Mouse (Mus musculus): Measurements from ENCODE around the gene Cd69. TPM values are rescaled to one million over a fixed set of nuclear protein-coding genes. Genes with fewer than 3 reads are reported as not detected.

Gene Cd69
- polyA plus RNA-seq, 1 experiment from 2014 or later: not detected

DNA sequence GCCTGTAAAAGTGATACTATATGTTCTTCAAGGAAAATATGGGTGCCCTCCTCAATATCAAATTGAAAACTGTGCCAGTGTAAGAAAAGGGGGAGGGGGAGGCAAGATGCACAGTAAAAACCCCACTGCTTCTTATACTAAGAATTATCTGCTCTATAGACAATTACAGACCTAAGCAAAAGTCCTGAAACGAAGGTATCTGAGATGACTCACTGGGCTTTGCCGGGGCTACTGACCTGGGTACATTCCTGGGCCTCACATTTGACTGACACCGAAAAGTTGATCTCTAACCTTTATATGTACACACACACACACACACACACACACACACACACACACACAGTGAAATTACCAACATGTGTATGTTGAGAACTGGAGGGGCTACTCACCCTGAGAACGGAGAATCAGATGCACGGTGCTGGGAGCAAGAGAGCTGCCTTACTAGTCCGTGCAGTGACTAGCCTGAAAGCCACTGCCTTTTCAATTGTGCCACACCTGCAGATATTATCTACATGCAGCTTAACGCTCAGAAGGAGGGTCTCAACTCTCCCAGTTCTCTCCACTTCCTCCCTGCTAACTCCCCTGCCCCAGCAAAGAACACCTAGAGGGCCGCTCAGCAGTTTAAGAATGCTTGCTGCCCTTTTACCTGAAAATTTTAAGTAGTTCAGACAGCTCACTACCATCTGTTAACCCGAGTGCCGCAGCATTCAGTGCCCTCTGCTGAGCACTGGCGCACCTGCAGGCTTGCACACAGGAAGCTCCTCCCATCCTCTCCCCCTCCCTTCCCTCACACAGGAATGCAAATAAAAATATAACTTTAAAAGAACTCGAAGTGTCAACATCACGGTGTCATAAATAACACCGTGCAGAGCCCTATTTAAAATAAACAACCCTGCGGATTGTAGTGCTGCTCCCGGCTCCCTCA, 37.6 kb downstream of the Cd69 start:
- DNase-seq (ENCODE audit: low spot score): peak; percentile 76
- Histone ChIP-seq H3K4me1 (replicated peaks; ENCODE audit: control insufficient read depth, insufficient read depth, low read length) (no peaks in the 10 kb centered on the region; the same call in 1 of the 2 replicates), H3K36me3 (replicated peaks; ENCODE audit: control insufficient read depth, insufficient read depth) (no peaks in the 10 kb centered on the region), H3K27ac (0 out of 2 replicates have a peak overlapping the region, but pooled peaks have one; percentile 12), H3K27me3 (ENCODE audit: control insufficient read depth, insufficient read depth, low read length) (no peaks in the 10 kb centered on the region), H3K4me3 (replicated peaks; ENCODE audit: low read length) (peak overlapping the region; percentile 44), H3K4me2 (replicated peaks) (peak overlapping the region; percentile 68), H3K9me3 (ENCODE audit: control insufficient read depth, low read length) (no peaks in the 10 kb centered on the region), H3K9ac (peak overlapping the region; percentile 53)
- ATAC-seq (ENCODE audit: low FRiP score): peak; percentile 95
- 28% methylated on average over 16 of the region's 16 CpGs for WGBS

DNA sequence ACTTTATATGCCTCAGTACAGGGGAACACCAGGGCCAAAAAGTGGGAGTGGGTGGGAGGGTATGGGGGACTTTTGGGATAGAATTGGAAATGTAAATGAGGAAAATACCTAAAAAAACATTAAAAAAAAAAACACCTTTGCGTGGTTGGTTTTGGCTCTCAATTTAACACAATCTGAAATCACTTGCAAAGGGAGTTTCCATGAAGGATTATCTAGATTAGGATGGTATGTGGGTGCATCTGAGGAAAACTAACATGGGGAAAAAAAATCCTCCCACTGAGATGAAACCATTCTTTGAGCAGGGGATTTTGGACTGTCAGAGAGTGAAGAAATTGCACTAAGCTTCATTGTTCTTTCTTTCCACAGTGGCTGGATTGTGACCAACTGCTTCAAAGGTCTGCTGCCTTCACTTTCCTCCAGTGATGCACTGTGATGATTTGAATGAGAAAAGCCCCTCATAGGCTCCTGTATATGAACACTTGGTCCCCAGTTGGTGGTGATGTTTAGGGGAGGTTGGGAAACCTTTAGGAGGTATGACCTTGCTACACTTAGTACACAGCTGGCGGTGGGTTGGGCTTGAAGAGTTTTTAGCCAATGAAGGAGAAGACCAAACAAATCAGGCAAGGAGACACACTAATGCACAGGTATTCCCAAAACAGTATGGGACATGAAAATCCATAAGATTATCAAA, 38.4 kb downstream of the Cd69 start:
- ATAC-seq (ENCODE audit: low FRiP score) (no peak), DNase-seq (ENCODE audit: low spot score) (no peak)
- Histone ChIP-seq H3K4me1 (replicated peaks; ENCODE audit: control insufficient read depth, insufficient read depth, low read length) (no peaks in the 10 kb centered on the region; the same call in 1 of the 2 replicates), H3K4me2 (replicated peaks) (no peak overlapping the region), H3K4me3 (replicated peaks; ENCODE audit: low read length) (no peak overlapping the region), H3K27me3 (ENCODE audit: control insufficient read depth, insufficient read depth, low read length) (no peaks in the 10 kb centered on the region), H3K27ac (no peak overlapping the region), H3K9ac (no peak overlapping the region), H3K9me3 (ENCODE audit: control insufficient read depth, low read length) (no peaks in the 10 kb centered on the region), H3K36me3 (replicated peaks; ENCODE audit: control insufficient read depth, insufficient read depth) (no peaks in the 10 kb centered on the region)
- WGBS: 91% methylated on average over 2 of the region's 2 CpGs

DNA sequence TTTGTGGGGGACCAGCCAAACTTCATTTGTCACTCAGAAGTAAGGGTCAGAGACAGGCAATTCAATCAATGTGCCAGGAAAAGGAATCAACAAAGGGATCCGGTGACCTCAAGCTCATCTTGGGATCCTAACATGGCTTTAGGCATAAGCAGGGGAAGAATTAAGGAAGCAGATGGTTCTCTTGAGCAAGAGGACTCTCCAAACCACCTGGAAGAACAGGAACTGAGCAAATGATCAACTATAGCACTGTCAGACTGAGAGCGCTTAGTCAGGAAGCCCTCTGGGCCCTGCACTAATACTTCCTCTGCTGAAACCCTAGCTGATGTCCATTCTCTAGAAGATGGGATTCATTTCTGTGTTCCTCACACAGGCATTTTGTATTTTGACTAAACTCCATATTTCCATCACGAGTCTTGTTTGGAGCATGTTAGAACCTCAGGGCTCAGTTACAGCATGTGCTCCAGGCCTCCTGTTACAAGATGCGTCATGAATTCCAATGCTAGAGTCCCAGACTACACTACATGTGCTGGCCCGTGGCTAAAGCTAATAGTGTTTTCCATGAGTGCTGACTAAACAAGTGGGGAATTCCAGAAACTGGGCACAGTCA, 39.3 kb downstream of the Cd69 start:
- Histone ChIP-seq H3K9ac (no peak overlapping the region), H3K27me3 (ENCODE audit: control insufficient read depth, insufficient read depth, low read length) (no peaks in the 10 kb centered on the region), H3K36me3 (replicated peaks; ENCODE audit: control insufficient read depth, insufficient read depth) (no peaks in the 10 kb centered on the region), H3K27ac (no peak overlapping the region), H3K4me2 (replicated peaks) (no peak overlapping the region), H3K9me3 (ENCODE audit: control insufficient read depth, low read length) (no peaks in the 10 kb centered on the region), H3K4me3 (replicated peaks; ENCODE audit: low read length) (no peak overlapping the region), H3K4me1 (replicated peaks; ENCODE audit: control insufficient read depth, insufficient read depth, low read length) (no peaks in the 10 kb centered on the region; the same call in 1 of the 2 replicates)
- no peak for DNase-seq (ENCODE audit: low spot score)
- 89% methylated on average over 5 of the region's 5 CpGs for WGBS
- no peak for ATAC-seq (ENCODE audit: low FRiP score)

DNA sequence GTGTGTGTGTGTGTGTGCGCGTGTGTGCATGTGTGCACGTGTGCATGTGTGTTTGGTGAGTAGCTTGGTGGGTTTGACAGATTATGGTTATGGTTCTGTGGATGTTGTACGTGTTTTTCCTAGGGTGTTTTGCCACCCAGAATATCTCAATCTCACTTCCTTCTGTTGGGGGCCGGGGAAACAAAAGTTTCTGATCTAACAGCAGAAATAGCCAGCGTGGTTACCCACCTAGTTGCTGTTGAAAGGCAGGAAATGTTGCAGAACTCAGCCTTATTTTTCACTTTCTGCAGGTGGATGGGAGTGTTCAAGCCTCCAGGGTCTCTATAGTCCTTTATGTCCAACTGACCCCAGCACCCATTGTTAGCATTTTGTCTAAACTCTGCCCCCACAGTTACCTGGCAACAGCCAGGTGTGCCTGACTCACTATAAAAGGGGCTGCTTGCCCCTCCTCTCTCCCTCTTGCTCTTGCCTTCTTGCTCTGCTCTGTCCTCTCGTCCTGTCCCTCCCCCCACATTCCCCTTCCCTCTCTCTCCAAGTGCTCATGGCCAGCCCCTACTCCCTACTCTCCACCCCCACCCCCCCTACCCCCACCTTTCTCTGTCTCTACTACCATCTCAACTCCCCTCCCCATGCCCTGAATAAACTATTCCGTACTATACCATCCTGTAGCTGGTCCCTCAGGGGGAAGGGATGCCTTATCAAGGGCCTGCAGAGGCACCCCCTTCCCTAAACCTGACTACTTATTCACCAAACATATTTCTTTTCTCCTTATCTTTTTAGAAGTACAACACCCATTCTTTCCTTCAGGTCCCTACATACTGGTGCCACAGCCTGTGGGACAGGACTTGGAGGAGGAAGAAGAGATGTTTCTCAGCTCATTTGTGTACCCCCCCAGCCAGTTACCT, 40.5 kb downstream of the Cd69 start:
- WGBS: 79% methylated on average over 8 of the region's 8 CpGs
- Histone ChIP-seq H3K27ac (no peak overlapping the region), H3K9me3 (ENCODE audit: control insufficient read depth, low read length) (no peaks in the 10 kb centered on the region), H3K9ac (no peak overlapping the region), H3K36me3 (replicated peaks; ENCODE audit: control insufficient read depth, insufficient read depth) (no peaks in the 10 kb centered on the region), H3K4me1 (replicated peaks; ENCODE audit: control insufficient read depth, insufficient read depth, low read length) (no peaks in the 10 kb centered on the region; the same call in 1 of the 2 replicates), H3K27me3 (ENCODE audit: control insufficient read depth, insufficient read depth, low read length) (no peaks in the 10 kb centered on the region), H3K4me3 (replicated peaks; ENCODE audit: low read length) (no peak overlapping the region), H3K4me2 (replicated peaks) (no peak overlapping the region)
- ATAC-seq (ENCODE audit: low FRiP score): no peak
- no peak for DNase-seq (ENCODE audit: low spot score)

DNA sequence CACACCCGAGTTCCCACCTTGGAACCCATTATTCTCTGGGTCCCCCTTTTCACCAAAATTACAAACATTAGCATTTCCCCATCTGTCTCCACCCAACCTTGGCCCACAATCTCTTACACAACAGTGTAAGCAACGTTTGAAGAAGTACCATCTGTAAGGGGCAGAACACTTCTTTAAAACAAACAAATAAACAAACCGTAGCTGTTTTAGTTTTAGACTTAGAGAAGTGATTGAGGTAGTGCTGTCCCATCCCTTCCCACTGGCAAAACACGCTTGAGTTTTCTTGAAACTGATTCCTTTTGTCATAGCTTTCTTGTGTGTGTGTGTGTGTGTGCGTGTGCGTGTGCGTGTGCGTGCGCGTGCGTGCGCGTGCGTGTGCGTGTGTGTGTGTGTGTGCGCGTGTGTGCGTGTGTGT, 41.3 kb downstream of the Cd69 start:
- H3K9me3 ChIP-seq (ENCODE audit: control insufficient read depth, low read length): no peaks in the 10 kb centered on the region
- H3K9ac ChIP-seq: no peak overlapping the region
- no peak overlapping the region for H3K27ac ChIP-seq
- H3K4me3 ChIP-seq (replicated peaks; ENCODE audit: low read length): no peak overlapping the region
- 76% methylated on average over 11 of the region's 18 CpGs for WGBS
- ATAC-seq (ENCODE audit: low FRiP score) (no peak), DNase-seq (ENCODE audit: low spot score) (no peak)
- no peaks in the 10 kb centered on the region for H3K27me3 ChIP-seq (ENCODE audit: control insufficient read depth, insufficient read depth, low read length)
- no peaks in the 10 kb centered on the region for H3K36me3 ChIP-seq (replicated peaks; ENCODE audit: control insufficient read depth, insufficient read depth)
- H3K4me2 ChIP-seq (replicated peaks): no peak overlapping the region
- no peaks in the 10 kb centered on the region; the same call in 1 of the 2 replicates for H3K4me1 ChIP-seq (replicated peaks; ENCODE audit: control insufficient read depth, insufficient read depth, low read length)

DNA sequence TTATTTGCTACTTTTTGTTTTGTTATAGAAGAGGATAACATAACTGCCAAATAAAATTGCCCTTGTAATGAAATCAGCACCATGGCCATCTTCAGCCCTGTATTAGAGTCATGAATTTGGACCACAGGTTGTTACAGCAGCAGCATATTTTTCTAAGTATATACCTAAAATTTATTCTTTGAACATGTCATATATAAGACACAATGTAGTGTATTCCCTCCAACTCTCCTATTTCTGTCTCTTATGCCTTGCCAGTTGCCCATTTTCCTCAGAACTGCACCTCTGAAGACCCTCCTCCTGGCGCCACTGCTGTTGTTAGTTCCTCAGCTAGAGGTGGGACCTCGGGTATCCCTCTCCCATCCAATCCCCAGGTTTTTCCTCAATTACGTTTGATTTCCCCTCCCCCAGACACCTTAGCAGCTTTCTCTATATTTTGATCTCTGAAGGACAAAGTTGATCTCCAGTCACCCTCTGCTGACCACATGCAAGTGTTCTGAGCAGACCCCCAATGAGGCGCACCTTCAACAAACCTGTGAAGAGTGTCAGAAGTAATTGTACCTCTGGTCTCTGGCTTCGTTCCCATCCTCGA, 41.8 kb downstream of the Cd69 start:
- DNase-seq (ENCODE audit: low spot score) (no peak), ATAC-seq (ENCODE audit: low FRiP score) (no peak)
- WGBS: 89% methylated on average over 6 of the region's 6 CpGs
- no peak overlapping the region for H3K4me2 ChIP-seq (replicated peaks)
- H3K9ac ChIP-seq: no peak overlapping the region
- no peaks in the 10 kb centered on the region for H3K9me3 ChIP-seq (ENCODE audit: control insufficient read depth, low read length)
- no peak overlapping the region for H3K4me3 ChIP-seq (replicated peaks; ENCODE audit: low read length)
- no peaks in the 10 kb centered on the region; the same call in 1 of the 2 replicates for H3K4me1 ChIP-seq (replicated peaks; ENCODE audit: control insufficient read depth, insufficient read depth, low read length)
- H3K36me3 ChIP-seq (replicated peaks; ENCODE audit: control insufficient read depth, insufficient read depth): no peaks in the 10 kb centered on the region
- H3K27ac ChIP-seq: no peak overlapping the region
- H3K27me3 ChIP-seq (ENCODE audit: control insufficient read depth, insufficient read depth, low read length): no peaks in the 10 kb centered on the region

DNA sequence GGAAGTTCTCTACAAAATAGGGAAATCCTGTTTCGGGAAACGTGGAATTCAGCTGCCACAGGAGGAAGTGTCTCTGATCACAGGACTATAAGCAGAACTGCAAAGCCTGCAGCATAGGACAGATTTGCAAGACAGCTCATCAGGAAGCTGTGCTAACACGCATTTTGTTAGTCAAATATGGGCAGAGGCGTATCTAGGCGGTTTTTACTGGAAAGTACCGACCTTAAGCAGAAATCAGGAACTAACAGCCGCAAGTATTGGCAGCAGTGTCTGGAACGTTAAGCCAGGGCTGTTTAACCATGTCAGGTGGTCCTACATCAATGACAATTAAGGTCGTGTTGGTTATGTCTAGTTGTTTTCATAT, 42.4 kb downstream of the Cd69 start:
- no peak for DNase-seq (ENCODE audit: low spot score)
- H3K27ac ChIP-seq: no peak overlapping the region
- WGBS: 88% methylated on average over 9 of the region's 9 CpGs

DNA sequence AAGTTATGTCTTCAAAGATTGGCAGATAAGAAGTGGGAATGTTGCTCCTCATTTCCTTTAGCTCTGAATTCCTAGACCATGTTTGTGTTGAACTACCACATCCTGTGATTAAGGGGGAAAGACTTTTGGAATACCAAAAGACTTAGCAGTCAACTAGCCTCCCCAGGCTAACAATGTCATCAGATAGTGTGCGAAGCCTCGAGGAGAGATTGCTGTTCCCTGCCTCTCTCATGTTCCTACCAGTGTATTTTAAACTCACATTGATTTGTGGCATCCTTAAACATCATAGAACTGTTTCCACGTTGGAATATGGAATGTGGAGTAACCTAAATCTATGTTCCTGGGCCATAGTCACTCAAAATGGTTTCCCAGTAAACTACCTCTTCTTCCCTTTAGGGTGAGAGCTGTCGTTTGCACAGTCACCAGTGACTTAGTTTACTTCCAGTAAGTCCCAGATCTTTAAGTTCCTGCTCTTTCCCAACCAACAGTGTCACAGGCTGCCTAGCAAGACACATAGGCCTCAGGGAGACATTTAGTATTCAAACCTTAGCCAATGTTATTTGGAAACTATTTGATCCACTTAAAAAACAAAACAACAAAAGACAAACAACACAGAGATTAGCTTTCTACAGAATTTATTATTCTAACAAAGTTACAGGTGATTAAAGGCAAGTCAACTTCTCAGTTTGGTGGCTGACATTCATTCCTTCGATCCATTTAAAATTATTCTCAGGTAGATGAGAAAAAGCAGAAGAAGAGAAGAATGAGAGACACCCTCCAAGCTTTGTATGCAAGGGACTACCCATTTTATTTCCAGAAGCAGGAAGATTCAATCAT, 43.0 kb downstream of the Cd69 start:
- H3K4me2 ChIP-seq (replicated peaks): no peak overlapping the region
- H3K36me3 ChIP-seq (replicated peaks; ENCODE audit: control insufficient read depth, insufficient read depth): no peaks in the 10 kb centered on the region
- no peak overlapping the region for H3K4me3 ChIP-seq (replicated peaks; ENCODE audit: low read length)
- H3K27me3 ChIP-seq (ENCODE audit: control insufficient read depth, insufficient read depth, low read length): no peaks in the 10 kb centered on the region
- H3K9ac ChIP-seq: no peak overlapping the region
- no peaks in the 10 kb centered on the region for H3K4me1 ChIP-seq (replicated peaks; ENCODE audit: control insufficient read depth, insufficient read depth, low read length)
- ATAC-seq (ENCODE audit: low FRiP score) (no peak), DNase-seq (ENCODE audit: low spot score) (no peak)
- no peak overlapping the region for H3K27ac ChIP-seq
- 86% methylated on average over 5 of the region's 5 CpGs for WGBS
- no peaks in the 10 kb centered on the region for H3K9me3 ChIP-seq (ENCODE audit: control insufficient read depth, low read length)

More for the DNA sequence above, 42.4 kb downstream of the Cd69 start:
- ATAC-seq (ENCODE audit: low FRiP score): no peak
- Histone ChIP-seq H3K9me3 (ENCODE audit: control insufficient read depth, low read length) (no peaks in the 10 kb centered on the region), H3K4me3 (replicated peaks; ENCODE audit: low read length) (no peak overlapping the region), H3K9ac (no peak overlapping the region), H3K4me2 (replicated peaks) (no peak overlapping the region), H3K4me1 (replicated peaks; ENCODE audit: control insufficient read depth, insufficient read depth, low read length) (no peaks in the 10 kb centered on the region; the same call in 1 of the 2 replicates), H3K27me3 (ENCODE audit: control insufficient read depth, insufficient read depth, low read length) (no peaks in the 10 kb centered on the region), H3K36me3 (replicated peaks; ENCODE audit: control insufficient read depth, insufficient read depth) (no peaks in the 10 kb centered on the region)
